Mouse (Mus musculus) erythroid progenitor cell, adult 5-6 weeks (primary cell): ENCODE data around the gene Lgals9. TPM values are rescaled to one million over a fixed set of nuclear protein-coding genes. Genes with fewer than 3 reads are reported as not detected.
A peak's percentile ranks its signal among the peaks of the same experiment; 100 is the strongest.

ENCODE experiments used
- ATAC-seq: replicated peaks from 2 replicates; pipeline ENCODE4 v1.8.0; 2016; ENCODE audit warnings: moderate number of reproducible peaks, mild to moderate bottlenecking, moderate TSS enrichment, inconsistent platforms; ENCODE audit not compliant: poor library complexity, low FRiP score, severe bottlenecking
- total RNA-seq, 2 experiments: library from RNA; stranded (forward) in 1 of 2; stranded (reverse) in 1 of 2; fragments of 150-400 nt in 1 of 2; fragments of 186-747, 209-891 nt in 1 of 2; gene quantifications; 2 replicates each; pipeline versions ENCODE4 v1.2.3 to v1.2.4; 2015 to 2017; ENCODE audit warnings: low replicate concordance in 2 of 2

Gene Lgals9
- total RNA-seq, 2 experiments from 2014 or later = 28.0 to 137 TPM

- ATAC-seq = peak; percentile 41
Observed at GRCm38 (mm10) chr11:78980083-78980634, 4.6 kb downstream of the Lgals9 start.

GRCm38 (mm10) chr11:78978176-78979019 lies 6.3 kb downstream of the Lgals9 start:
- no peak for ATAC-seq

- ATAC-seq = no peak
Observed at GRCm38 (mm10) chr11:78976731-78977510, 7.8 kb downstream of the Lgals9 start.

- ATAC-seq = no peak
Observed at GRCm38 (mm10) chr11:78973381-78974150, 11.2 kb downstream of the Lgals9 start.

GRCm38 (mm10) chr11:78972811-78973351 lies 11.9 kb downstream of the Lgals9 start:
- no peak for ATAC-seq

- ATAC-seq = no peak
Observed at GRCm38 (mm10) chr11:78972328-78972727, 12.4 kb downstream of the Lgals9 start.

GRCm38 (mm10) chr11:78971746-78972145 lies 13.0 kb downstream of the Lgals9 start:
- no peak for ATAC-seq

- no peak for ATAC-seq
Observed at GRCm38 (mm10) chr11:78971096-78971495, 13.7 kb downstream of the Lgals9 start.

GRCm38 (mm10) chr11:78968121-78968520 lies 16.6 kb downstream of the Lgals9 start:
- no peak for ATAC-seq

GRCm38 (mm10) chr11:78967371-78967770 lies 17.4 kb downstream of the Lgals9 start:
- peak; percentile 60; the same call in 1 of the 2 replicates for ATAC-seq

- ATAC-seq = no peak
Observed at GRCm38 (mm10) chr11:78961221-78961620, 23.5 kb downstream of the Lgals9 start.

GRCm38 (mm10) chr11:78959841-78960520 lies 24.8 kb downstream of the Lgals9 start:
- no peak for ATAC-seq

GRCm38 (mm10) chr11:78959367-78959766 lies 25.4 kb downstream of the Lgals9 start:
- no peak for ATAC-seq

GRCm38 (mm10) chr11:78956260-78956659 lies 28.5 kb downstream of the Lgals9 start:
- 0 out of 2 replicates have a peak, but pooled peaks have one; percentile 51 for ATAC-seq

- no peak for ATAC-seq
Observed at GRCm38 (mm10) chr11:78952467-78952866, 32.3 kb downstream of the Lgals9 start.

GRCm38 (mm10) chr11:78950365-78950764 lies 34.4 kb downstream of the Lgals9 start:
- no peak for ATAC-seq

GRCm38 (mm10) chr11:78943083-78943482 lies 41.7 kb downstream of the Lgals9 start:
- ATAC-seq = no peak

GRCm38 (mm10) chr11:78935178-78935577 lies 49.6 kb downstream of the Lgals9 start:
- ATAC-seq = no peak

GRCm38 (mm10) chr11:78934727-78935126 lies 50.0 kb downstream of the Lgals9 start:
- ATAC-seq = no peak
